Mouse (Mus musculus) intestine, postnatal 0 days (tissue): Measurements from ENCODE around the gene Rnf225. TPM values are rescaled to one million over a fixed set of nuclear protein-coding genes. Genes with fewer than 3 reads are reported as not detected.

Experiments
- ATAC-seq: fragments of 200-750 bp; cut with Nextera tagmentation; 2 replicates; pipeline ENCODE4 v1.8.0; 2017; ENCODE audit warnings: mild to moderate bottlenecking, moderate TSS enrichment, moderate library complexity
- H3K27ac ChIP-seq: fragments of 300-500 bp; sonication (generic); 2 replicates; pipeline ENCODE4 v1.5.1; 2014; ENCODE audit warnings: mild to moderate bottlenecking, low read depth, low read length, moderate library complexity
- H3K27me3 ChIP-seq: fragments of 300-500 bp; sonication (generic); replicated peaks from 2 replicates; pipeline ENCODE4 v1.6.1; 2014; ENCODE audit warnings: low read length, mixed read lengths; ENCODE audit not compliant: control insufficient read depth, insufficient read depth
- H3K36me3 ChIP-seq: fragments of 300-500 bp; sonication (generic); 2 replicates; pipeline ENCODE4 v1.6.1; 2014; ENCODE audit warnings: mild to moderate bottlenecking, moderate library complexity; ENCODE audit not compliant: control insufficient read depth, insufficient read depth
- H3K4me1 ChIP-seq: fragments of 300-500 bp; sonication (generic); replicated peaks from 2 replicates; pipeline ENCODE4 v1.6.1; 2014; ENCODE audit warnings: antibody characterized with exemption, low read length, mixed read lengths; ENCODE audit not compliant: control insufficient read depth, insufficient read depth
- H3K4me2 ChIP-seq: fragments of 300-500 bp; sonication (generic); replicated peaks from 2 replicates; pipeline ENCODE4 v1.6.1; 2014; ENCODE audit warnings: low read depth, mild to moderate bottlenecking, moderate library complexity
- H3K4me3 ChIP-seq: fragments of 300-500 bp; sonication (generic); 2 replicates; pipeline ENCODE4 v1.5.1; 2014; ENCODE audit warnings: low read depth, low read length
- H3K9ac ChIP-seq: fragments of 300-500 bp; sonication (generic); 2 replicates; pipeline ENCODE4 v1.6.1; 2014; ENCODE audit warnings: mild to moderate bottlenecking, low read depth, low read length
- H3K9me3 ChIP-seq: fragments of 300-500 bp; sonication (generic); 2 replicates; pipeline ENCODE4 v1.6.1; 2016; ENCODE audit warnings: mixed run types; ENCODE audit not compliant: control insufficient read depth
- CTCF ChIP-seq: sonication (generic); IDR thresholded peaks from 2 replicates; pipeline ENCODE4 v1.5.1; 2016; ENCODE audit warnings: low read depth, mild to moderate bottlenecking, control low read depth, antibody characterized with exemption, moderate library complexity
- WGBS: fragments of 180-500 bp; shearing (Covaris S2); extraction: QIAGEN DNeasy Blood & Tissue Kit; methylation state at CpG from one replicate; pipeline ENCODE4 v1.1.7; 2014; 5-methylcytosine and 5-hydroxymethylcytosine counted together
- polyA plus RNA-seq: library from polyadenylated mRNA; unstranded; fragments of >200 nt; fragmentation: Nextera tagmentation; extraction: Ambion mirVana; gene quantifications from 2 replicates; pipeline ENCODE4 v1.2.1, GENCODE M21; 2015

The Rnf225 gene
- polyA plus RNA-seq, 1 experiment from 2014 or later = 0.05 TPM

DNA sequence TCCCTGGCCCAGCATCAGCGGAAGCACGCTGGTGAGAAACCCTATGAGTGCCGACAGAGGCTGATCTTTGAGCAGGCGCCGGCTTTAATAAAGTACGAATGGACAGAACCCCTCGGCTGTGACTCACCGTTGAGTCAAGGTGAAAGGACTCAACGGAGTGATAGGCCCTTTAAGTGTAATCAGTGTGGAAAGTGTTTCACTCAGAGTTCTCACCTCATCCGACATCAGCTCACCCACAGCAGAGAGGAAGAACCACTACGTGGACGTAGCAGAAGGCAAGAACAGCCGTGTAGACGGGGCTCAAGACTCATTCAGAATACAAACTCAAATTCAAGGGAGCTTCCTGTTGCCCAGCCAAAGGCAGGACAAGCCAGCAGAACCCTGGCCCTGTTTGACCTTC is 36.3 kb upstream of the Rnf225 start:
- Histone ChIP-seq H3K4me2 (no peak overlapping the region), H3K36me3 (peaks cover 32% of the 10 kb centered on the region; the same call in 1 of the 2 replicates), H3K27me3 (no peaks in the 10 kb centered on the region), H3K9ac (no peak overlapping the region), H3K4me1 (no peaks in the 10 kb centered on the region), H3K4me3 (no peak overlapping the region), H3K27ac (no peak overlapping the region), H3K9me3 (no peaks in the 10 kb centered on the region)
- 92% methylated on average over 14 of the region's 14 CpGs for WGBS
- no peak for TF ChIP-seq CTCF
- no peak for ATAC-seq

DNA sequence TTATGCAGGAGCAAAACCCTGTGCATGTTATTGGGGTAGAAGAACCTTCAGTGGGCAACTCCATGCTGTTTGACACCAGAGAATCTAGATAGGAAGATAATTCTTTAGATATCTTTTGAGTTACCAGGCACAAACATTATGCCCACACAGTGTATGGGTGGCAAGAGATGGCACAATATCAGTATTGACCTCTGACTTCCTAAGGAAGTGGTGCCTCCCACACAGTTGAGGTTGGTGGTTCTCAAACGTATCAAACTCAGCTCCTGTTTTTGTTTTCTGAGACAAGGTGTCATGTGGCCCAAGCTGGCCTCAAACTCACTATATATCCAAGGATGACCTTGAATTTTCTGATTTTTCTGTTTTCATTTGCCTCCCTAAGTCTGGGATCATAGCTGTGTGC is 35.9 kb upstream of the Rnf225 start:
- peaks cover 28% of the 10 kb centered on the region; the same call in 1 of the 2 replicates for H3K36me3 ChIP-seq
- ATAC-seq = no peak
- H3K4me2 ChIP-seq = no peak overlapping the region
- H3K9ac ChIP-seq = no peak overlapping the region
- H3K9me3 ChIP-seq = no peaks in the 10 kb centered on the region
- no peaks in the 10 kb centered on the region for H3K4me1 ChIP-seq
- H3K27ac ChIP-seq = no peak overlapping the region
- no peak overlapping the region for H3K4me3 ChIP-seq
- no peaks in the 10 kb centered on the region for H3K27me3 ChIP-seq
- no peak for TF ChIP-seq CTCF
- 79% methylated on average over 1 of the region's 1 CpGs for WGBS

DNA sequence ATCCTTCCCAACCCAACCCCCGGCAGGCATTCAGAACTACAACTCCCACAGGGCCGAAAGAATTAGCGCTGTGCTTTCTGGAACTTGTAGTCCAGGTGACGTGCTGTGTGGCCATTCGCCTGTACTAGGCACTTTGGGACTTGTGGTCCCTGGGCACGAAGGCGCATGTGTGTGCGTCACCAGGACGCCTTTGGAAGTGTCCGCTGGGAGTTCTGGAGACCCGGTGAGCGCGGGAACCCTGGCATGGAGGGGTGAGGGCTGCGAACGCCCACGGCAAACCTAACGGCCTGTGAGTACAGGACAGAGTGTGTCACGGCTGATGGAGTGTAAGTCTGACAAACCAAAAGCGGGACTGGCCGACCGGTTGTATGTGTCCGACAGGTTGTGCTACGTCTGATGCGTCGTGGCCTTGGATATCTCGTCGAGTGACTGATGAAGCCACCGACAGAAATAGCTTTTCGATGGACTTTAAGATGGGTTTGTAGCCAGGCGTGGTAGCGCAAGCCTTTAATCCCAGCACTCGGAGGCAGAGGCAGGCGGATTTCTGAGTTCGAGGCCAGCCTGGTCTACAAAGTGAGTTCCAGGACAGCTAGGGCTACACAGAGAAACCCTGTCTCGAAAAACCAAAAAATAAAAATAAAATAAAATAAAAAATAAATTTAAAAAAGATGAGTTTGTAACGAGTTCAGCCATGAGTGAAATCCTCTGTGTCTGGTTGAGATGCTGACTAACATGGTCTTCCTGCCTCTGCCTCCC is 29.4 kb upstream of the Rnf225 start, which contains the start of gene Zscan22:
Gene Zscan22, plus strand, starts transcription at position 161 of the 756 bp plus-strand sequence.
- Histone ChIP-seq H3K4me1 (peaks cover 5% of the 10 kb centered on the region; the same call in 1 of the 2 replicates), H3K36me3 (no peaks in the 10 kb centered on the region), H3K4me3 (peak within 1 kb of the TSS; percentile 55), H3K9me3 (no peaks in the 10 kb centered on the region), H3K27ac (no peak within 1 kb of the TSS), H3K9ac (peak within 1 kb of the TSS; percentile 51), H3K4me2 (peak within 1 kb of the TSS; percentile 62), H3K27me3 (no peaks in the 10 kb centered on the region)
- WGBS = 5% methylated on average over 36 of the region's 36 CpGs
- TF ChIP-seq CTCF = no peak
- peak; percentile 100 for ATAC-seq

DNA sequence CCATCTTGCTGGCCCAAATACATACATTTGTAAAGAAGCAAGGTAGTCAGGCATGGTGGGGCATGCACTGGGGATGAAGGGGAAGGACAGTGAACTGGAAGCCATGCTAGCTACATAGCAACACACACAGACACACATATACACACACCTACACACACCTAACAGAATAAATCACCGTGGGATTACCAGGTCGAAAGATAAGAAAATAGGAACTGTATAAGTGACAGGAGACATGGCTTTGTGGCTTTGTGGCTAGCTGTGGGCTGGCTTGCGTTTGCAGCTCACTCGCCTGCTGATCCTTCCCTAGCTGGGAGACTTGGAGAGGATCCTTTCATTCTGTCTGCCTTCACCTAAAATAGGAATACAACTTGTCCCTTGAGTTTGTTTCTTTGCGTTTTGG is 25.7 kb upstream of the Rnf225 start:
- 88% methylated on average over 5 of the region's 5 CpGs for WGBS
- H3K9me3 ChIP-seq = no peaks in the 10 kb centered on the region
- no peak overlapping the region for H3K9ac ChIP-seq
- H3K27me3 ChIP-seq = no peaks in the 10 kb centered on the region
- no peak for ATAC-seq
- no peak overlapping the region for H3K27ac ChIP-seq
- no peak overlapping the region for H3K4me3 ChIP-seq
- TF ChIP-seq CTCF = no peak
- no peak overlapping the region for H3K4me2 ChIP-seq
- peaks cover 5% of the 10 kb centered on the region; the same call in 1 of the 2 replicates for H3K4me1 ChIP-seq
- peaks cover 16% of the 10 kb centered on the region for H3K36me3 ChIP-seq

DNA sequence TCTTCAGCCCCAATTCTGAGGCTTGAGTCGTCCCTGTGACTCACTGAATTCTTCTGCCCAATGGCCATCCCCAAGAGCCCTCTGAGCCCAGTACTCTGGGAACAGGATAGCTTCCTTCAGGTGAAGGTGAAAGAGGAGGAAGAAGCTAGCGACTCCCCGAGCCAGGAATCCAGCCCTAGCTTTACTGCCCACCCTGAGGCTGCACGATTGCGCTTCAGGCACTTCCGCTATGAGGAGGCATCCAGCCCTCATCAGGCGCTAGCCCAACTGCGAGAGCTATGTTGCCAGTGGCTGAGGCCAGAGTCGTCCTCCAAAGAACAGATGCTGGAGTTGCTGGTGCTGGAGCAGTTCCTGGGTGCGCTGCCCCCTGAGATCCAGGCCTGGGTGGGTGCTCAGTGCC is 23.6 kb upstream of the Rnf225 start:
- Histone ChIP-seq H3K36me3 (peaks cover 26% of the 10 kb centered on the region), H3K9me3 (no peaks in the 10 kb centered on the region), H3K4me3 (no peak overlapping the region), H3K4me1 (peaks cover under 1% of the 10 kb centered on the region; the same call in 1 of the 2 replicates), H3K27ac (no peak overlapping the region), H3K9ac (0 out of 2 replicates have a peak overlapping the region, but pooled peaks have one; percentile 3), H3K4me2 (no peak overlapping the region), H3K27me3 (no peaks in the 10 kb centered on the region)
- 63% methylated on average over 10 of the region's 10 CpGs for WGBS
- no peak for ATAC-seq
- TF ChIP-seq CTCF = no peak

DNA sequence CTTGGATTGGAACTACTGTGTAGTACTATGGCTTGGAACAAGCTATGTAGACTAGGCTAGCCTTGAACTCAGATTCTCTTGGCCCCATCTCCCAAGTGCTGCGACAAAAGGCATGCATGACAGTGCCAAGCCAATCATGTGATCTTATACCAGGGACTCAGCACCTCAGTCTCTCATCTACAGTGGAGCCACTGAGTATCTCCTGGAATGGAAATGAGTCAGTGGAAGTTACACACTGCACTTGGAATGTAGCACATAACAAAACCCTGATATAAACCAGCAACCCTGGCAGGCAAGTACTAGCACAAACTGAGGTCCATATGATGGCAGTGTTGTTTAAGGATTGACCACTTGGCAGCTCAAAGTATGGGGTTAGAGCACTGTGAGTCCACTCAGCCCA is 22.1 kb upstream of the Rnf225 start:
- H3K4me2 ChIP-seq = no peak overlapping the region
- no peak overlapping the region for H3K4me3 ChIP-seq
- no peak for TF ChIP-seq CTCF
- no peak for ATAC-seq
- H3K4me1 ChIP-seq = no peaks in the 10 kb centered on the region
- no peaks in the 10 kb centered on the region for H3K27me3 ChIP-seq
- H3K36me3 ChIP-seq = peaks cover 30% of the 10 kb centered on the region
- H3K9me3 ChIP-seq = no peaks in the 10 kb centered on the region
- no peak overlapping the region for H3K27ac ChIP-seq
- WGBS = 90% methylated on average over 1 of the region's 1 CpGs
- H3K9ac ChIP-seq = no peak overlapping the region
